Mouse (Mus musculus) liver, postnatal 0 days (tissue): ENCODE data around the gene Qtrt2. TPM values are rescaled to one million over a fixed set of nuclear protein-coding genes. Genes with fewer than 3 reads are reported as not detected.

ENCODE experiments used
- ATAC-seq: fragments of 200-750 bp; cut with Nextera tagmentation; 2 replicates; pipeline ENCODE4 v1.8.0; 2017; ENCODE audit warnings: mild to moderate bottlenecking, moderate library complexity
- DNase-seq: peaks from one replicate; pipeline ENCODE4 v3.0.0-alpha.2; 2016
- H3K27ac ChIP-seq: fragments of 300-500 bp; sonication (generic); 2 replicates; pipeline ENCODE4 v1.5.1; 2014; ENCODE audit warnings: antibody characterized with exemption, moderate library complexity, mild to moderate bottlenecking, low read depth
- H3K27me3 ChIP-seq: fragments of 300-500 bp; sonication (generic); 2 replicates; pipeline ENCODE4 v1.6.1; 2014; ENCODE audit warnings: low read length, control low read depth, mixed read lengths; ENCODE audit not compliant: insufficient read depth
- H3K36me3 ChIP-seq: fragments of 300-500 bp; sonication (generic); replicated peaks from 2 replicates; pipeline ENCODE4 v1.6.1; 2014; ENCODE audit warnings: mild to moderate bottlenecking, control low read depth, low read length, moderate library complexity, mixed read lengths; ENCODE audit not compliant: insufficient read depth
- H3K4me1 ChIP-seq: fragments of 300-500 bp; sonication (generic); 2 replicates; pipeline ENCODE4 v1.6.1; 2014; ENCODE audit warnings: antibody characterized with exemption, mild to moderate bottlenecking, control low read depth; ENCODE audit not compliant: insufficient read depth
- H3K4me2 ChIP-seq: fragments of 300-500 bp; sonication (generic); 2 replicates; pipeline ENCODE4 v1.6.1; 2014; ENCODE audit warnings: low read depth, mild to moderate bottlenecking, low read length, moderate library complexity, mixed read lengths
- H3K4me3 ChIP-seq: fragments of 300-500 bp; sonication (generic); 2 replicates; pipeline ENCODE4 v1.5.1; 2014; ENCODE audit warnings: low read depth, low read length
- H3K9ac ChIP-seq: fragments of 300-500 bp; sonication (generic); replicated peaks from 2 replicates; pipeline ENCODE4 v1.6.1; 2014; ENCODE audit warnings: mild to moderate bottlenecking, moderate library complexity
- H3K9me3 ChIP-seq: fragments of 300-500 bp; sonication (generic); 2 replicates; pipeline ENCODE4 v1.6.1; 2016; ENCODE audit warnings: mild to moderate bottlenecking, control low read depth, low read length, mixed read lengths
- CTCF ChIP-seq: sonication (generic); IDR thresholded peaks from 2 replicates; pipeline ENCODE4 v1.5.1; 2016; ENCODE audit warnings: antibody characterized with exemption, low read depth
- EP300 ChIP-seq: IDR thresholded peaks from 2 replicates; pipeline ENCODE4 v1.6.1; 2016; ENCODE audit warnings: antibody characterized with exemption, low read depth, mild to moderate bottlenecking
- WGBS: fragments of 180-500 bp; shearing (Covaris S2); extraction: QIAGEN DNeasy Blood & Tissue Kit; methylation state at CpG from one replicate; pipeline ENCODE4 v1.1.7; 2014; ENCODE audit not compliant: insufficient replicate concordance; 5-methylcytosine and 5-hydroxymethylcytosine counted together
- polyA plus RNA-seq: library from polyadenylated mRNA; unstranded; fragments of >200 nt; fragmentation: Nextera tagmentation; extraction: Ambion mirVana; gene quantifications from 2 replicates; pipeline ENCODE4 v1.2.1, GENCODE M21; 2015

Gene Qtrt2
- polyA plus RNA-seq, 1 experiment from 2014 or later, result 4.7 TPM

DNA sequence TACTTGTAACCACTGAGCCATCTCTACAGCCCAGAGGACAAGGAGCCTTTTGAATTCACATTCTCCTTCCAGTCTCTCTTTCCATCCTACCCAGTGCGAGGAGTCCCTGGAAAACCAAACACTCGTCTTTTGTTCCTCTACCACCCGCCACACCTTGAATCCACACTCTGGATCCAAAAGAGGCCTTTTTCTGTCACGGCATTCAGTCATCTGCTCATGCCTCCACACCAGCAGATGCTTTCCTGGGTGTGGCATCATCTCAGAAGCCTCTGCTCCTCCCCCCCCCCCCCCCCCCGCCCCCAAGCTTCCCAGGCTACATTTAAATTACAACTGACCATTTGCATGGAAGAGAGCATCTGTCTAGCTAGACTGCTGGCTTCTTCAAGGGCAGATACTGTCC lies 110.3 kb downstream of the Qtrt2 start:
- WGBS, result 70% methylated on average over 5 of the region's 5 CpGs
- Histone ChIP-seq H3K36me3 (no peaks in the 10 kb centered on the region), H3K9me3 (no peaks in the 10 kb centered on the region), H3K27ac (no peak overlapping the region), H3K9ac (no peak overlapping the region), H3K27me3 (no peaks in the 10 kb centered on the region), H3K4me2 (no peak overlapping the region), H3K4me1 (no peaks in the 10 kb centered on the region), H3K4me3 (no peak overlapping the region)
- TF ChIP-seq CTCF (no peak), EP300 (no peak)
- ATAC-seq, result no peak
- DNase-seq, result no peak

DNA sequence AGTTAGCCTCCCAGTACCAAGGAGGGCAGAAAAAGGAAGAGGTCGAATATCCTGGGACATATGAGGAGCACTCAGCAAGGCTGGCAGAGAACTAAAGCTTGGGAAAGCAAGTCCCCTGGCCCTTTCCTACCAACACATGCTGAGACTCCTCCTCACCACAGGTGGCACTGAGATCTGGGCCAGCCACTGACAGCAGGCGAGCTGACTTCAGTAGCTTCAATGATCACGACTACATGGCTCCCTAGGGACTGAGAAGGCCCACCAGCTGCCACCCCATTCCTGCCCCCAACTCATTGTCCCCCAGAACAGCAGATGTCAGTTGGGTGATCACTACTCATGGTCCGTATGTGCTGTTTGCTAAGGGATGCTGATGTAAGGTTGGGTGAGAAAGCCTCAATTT lies 112.0 kb downstream of the Qtrt2 start:
- no peaks in the 10 kb centered on the region for H3K27me3 ChIP-seq
- no peak for TF ChIP-seq CTCF
- no peak for TF ChIP-seq EP300
- ATAC-seq (no peak), DNase-seq (no peak)
- 62% methylated on average over 4 of the region's 4 CpGs for WGBS
- H3K4me2 ChIP-seq, result no peak overlapping the region
- H3K4me3 ChIP-seq, result no peak overlapping the region
- H3K9me3 ChIP-seq, result no peaks in the 10 kb centered on the region
- H3K27ac ChIP-seq, result no peak overlapping the region
- no peaks in the 10 kb centered on the region for H3K36me3 ChIP-seq
- H3K9ac ChIP-seq, result no peak overlapping the region
- H3K4me1 ChIP-seq, result no peaks in the 10 kb centered on the region

Other genes starting within 250 kb of the Qtrt2 start
- gene Drd3, start 172.8 kb downstream of the Qtrt2 start, polyA plus RNA-seq, result not detected in 2 replicates
- gene Ccdc191, start 37.0 kb downstream of the Qtrt2 start, polyA plus RNA-seq, result 2.9 and 4.0 TPM in 2 replicates
- 0.20 and 0.40 TPM in 2 replicates for gene Zdhhc23, start 53.0 kb upstream of the Qtrt2 start, polyA plus RNA-seq
- gene Gramd1c, start 136.5 kb upstream of the Qtrt2 start, polyA plus RNA-seq, result 10.9 and 16.5 TPM in 2 replicates
- gene Atp6v1a, start 212.9 kb upstream of the Qtrt2 start, polyA plus RNA-seq, result 21.1 and 22.6 TPM in 2 replicates
- 39.7 and 46.5 TPM in 2 replicates for gene Naa50, start 213.0 kb upstream of the Qtrt2 start, polyA plus RNA-seq
- 1.2 and 1.9 TPM in 2 replicates for gene Usf3, start 246.4 kb upstream of the Qtrt2 start, polyA plus RNA-seq